Comparison of ENCODE assay signal across 1 mouse cellular context in the genomic region with DNA sequence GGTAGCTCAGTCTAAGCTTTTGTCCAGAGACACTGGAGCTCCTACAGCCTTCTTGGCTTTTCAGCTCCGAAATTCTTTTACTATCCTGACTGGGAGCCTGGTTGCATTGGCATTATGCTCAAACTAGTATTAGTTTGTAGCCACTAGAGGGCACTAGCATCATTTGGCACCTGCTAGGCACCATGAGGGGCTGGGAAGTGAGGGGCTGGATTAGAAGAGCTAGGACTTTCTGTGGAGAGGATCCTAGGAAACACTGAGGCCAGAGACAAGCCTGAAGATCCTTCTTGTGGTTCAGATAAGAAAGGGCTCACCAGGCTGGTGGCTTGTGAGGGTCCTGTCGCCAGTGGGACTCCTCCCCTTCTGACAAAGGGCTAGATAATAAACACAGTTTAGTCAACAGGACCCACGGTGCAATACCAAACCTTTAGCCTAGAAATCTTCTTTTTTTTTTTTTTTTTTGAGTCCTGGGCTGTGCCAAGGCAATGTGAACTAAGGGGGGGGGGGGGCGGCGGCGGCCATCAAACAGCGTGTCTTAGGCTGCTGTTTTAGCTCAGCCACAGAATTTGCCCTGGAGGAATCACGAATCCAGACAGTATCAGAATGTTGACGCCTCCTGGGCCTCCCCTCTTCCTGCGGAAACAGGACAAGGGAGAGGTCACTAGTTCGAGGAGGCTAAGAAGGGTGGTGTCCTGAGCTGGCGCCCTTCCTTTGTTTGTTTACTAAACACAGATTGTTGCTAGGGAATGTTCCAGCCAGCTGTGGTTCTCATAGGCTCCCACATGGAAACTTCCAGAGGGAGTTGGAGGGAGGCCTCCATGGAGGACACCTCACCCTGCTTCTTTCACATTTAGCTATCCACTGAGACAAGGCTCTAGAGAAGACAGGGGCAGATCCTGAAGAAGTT.
A peak's percentile ranks its signal among the peaks of the same experiment; 100 is the strongest.
TF ChIP-seq lines count a peak whose summit lies in the region.

No protein-coding gene starts in this region.

TF ChIP-seq in ES-E14, 5 proteins besides CTCF, POLR2A, EP300 and RAD21:
- TF ChIP-seq ZNF384 (IDR thresholded peaks at IDR 0.05; ENCODE audit: low read depth, low read length) (no peak), ZC3H11A (IDR thresholded peaks at IDR 0.05; ENCODE audit: borderline replicate concordance, low read depth, low read length) (peak; percentile 58; the same call in 1 of the 2 replicates)
TF ChIP-seq in ES-E14: peak in this region for 1.
